Mouse (Mus musculus): ENCODE results near the gene P3h4.

The P3h4 gene

GRCm38 (mm10) chr11:100414021-100414913, at the start of gene P3h4:
Gene P3h4, minus strand, starts transcription at chr11:100414836.
- DNase-seq, result peak; percentile 88

- DNase-seq, result no peak
Observed at GRCm38 (mm10) chr11:100462699-100463098, 48.1 kb upstream of the P3h4 start.

GRCm38 (mm10) chr11:100457711-100458110, 43.1 kb upstream of the P3h4 start:
- DNase-seq, result no peak

- no peak for DNase-seq
Observed at GRCm38 (mm10) chr11:100457247-100457646, 42.6 kb upstream of the P3h4 start.

- DNase-seq, result no peak
Observed at GRCm38 (mm10) chr11:100442625-100443024, 28.0 kb upstream of the P3h4 start.

- DNase-seq, result no peak
Observed at GRCm38 (mm10) chr11:100441797-100442196, 27.2 kb upstream of the P3h4 start, which contains the start of the genes Nt5c3b and Klhl10. Gene Nt5c3b, minus strand, starts transcription at chr11:100441808. Gene Klhl10, plus strand, starts transcription at chr11:100441917.

GRCm38 (mm10) chr11:100440691-100441522, 26.3 kb upstream of the P3h4 start:
- peak; percentile 86 for DNase-seq

GRCm38 (mm10) chr11:100437901-100438300, 23.3 kb upstream of the P3h4 start:
- no peak for DNase-seq

- DNase-seq, result no peak
Observed at GRCm38 (mm10) chr11:100435678-100436246, 21.1 kb upstream of the P3h4 start.

GRCm38 (mm10) chr11:100432002-100432401, 17.4 kb upstream of the P3h4 start:
- no peak for DNase-seq

- DNase-seq, result peak; percentile 8
Observed at GRCm38 (mm10) chr11:100430052-100430451, 15.4 kb upstream of the P3h4 start.

- DNase-seq, result no peak
Observed at GRCm38 (mm10) chr11:100428612-100429199, 14.1 kb upstream of the P3h4 start.

- no peak for DNase-seq
Observed at GRCm38 (mm10) chr11:100426820-100427219, 12.2 kb upstream of the P3h4 start.

GRCm38 (mm10) chr11:100425851-100426250, 11.2 kb upstream of the P3h4 start:
- peak; percentile 59 for DNase-seq

- no peak for DNase-seq
Observed at GRCm38 (mm10) chr11:100423836-100424235, 9.2 kb upstream of the P3h4 start.

GRCm38 (mm10) chr11:100421537-100421936, 6.9 kb upstream of the P3h4 start:
- DNase-seq, result no peak

GRCm38 (mm10) chr11:100414914-100415822, 532 bp upstream of the P3h4 start, which contains the start of gene Fkbp10:
Gene Fkbp10, plus strand, starts transcription at chr11:100415697.
- DNase-seq, result peak; percentile 57

GRCm38 (mm10) chr11:100413541-100413940, 1.1 kb downstream of the P3h4 start:
- peak; percentile 32 for DNase-seq

- DNase-seq, result peak; percentile 42
Observed at GRCm38 (mm10) chr11:100411736-100412135, 2.9 kb downstream of the P3h4 start.

GRCm38 (mm10) chr11:100409686-100410085, 5.0 kb downstream of the P3h4 start:
- DNase-seq, result peak; percentile 69

- peak; percentile 59 for DNase-seq
Observed at GRCm38 (mm10) chr11:100408835-100409462, 5.7 kb downstream of the P3h4 start.

Measured in cerebellum, adult 11-12 months (tissue).